Comparison of ENCODE assay signal across 9 mouse cellular contexts in the genomic region with DNA sequence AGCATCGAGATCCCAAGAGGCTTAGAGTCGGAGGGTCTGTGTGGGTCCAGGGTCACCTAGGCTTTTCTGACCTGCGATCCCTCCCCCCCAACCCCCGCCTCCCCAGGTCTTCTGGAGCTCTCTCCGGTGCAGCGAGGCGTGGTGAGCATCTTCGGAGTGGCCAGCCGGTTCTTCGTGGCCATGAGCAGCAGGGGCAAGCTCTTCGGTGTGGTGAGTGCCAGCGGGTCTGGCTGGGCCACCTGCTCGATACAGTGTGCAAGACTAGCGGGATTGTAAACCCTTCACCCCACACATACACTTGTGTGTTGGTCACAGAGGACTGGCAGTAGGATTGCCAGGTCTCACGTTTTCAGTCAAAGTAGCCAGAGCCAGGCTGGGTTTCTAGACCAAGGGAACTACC. TPM values are rescaled to one million over a fixed set of nuclear protein-coding genes. Genes with fewer than 3 reads are reported as not detected.
A peak's percentile ranks its signal among the peaks of the same experiment; 100 is the strongest.
DNase-seq lines count a peak whose midpoint lies in the region; ATAC-seq and TF ChIP-seq lines count a peak whose summit lies in the region.
"Had no signal": no experiment of that assay in that cellular context is flagged by ENCODE, and none has a peak within 500 bp of the region (broad histone marks: within the 10 kb centered on the region; RNA-seq: fewer than 3 reads in every experiment).

No protein-coding gene starts in this region.

- WGBS in heart, embryonic 13.5 days, result under 1% methylated on average over 15 of the region's 15 CpGs
- 2% methylated on average over 15 of the region's 15 CpGs for WGBS in forebrain, embryonic 15.5 days
- WGBS in midbrain, embryonic 11.5 days, result under 1% methylated on average over 15 of the region's 15 CpGs
- WGBS in liver, postnatal 0 days (ENCODE audit: insufficient replicate concordance), result 4% methylated on average over 15 of the region's 15 CpGs

- no peak overlapping the region for H3K9ac ChIP-seq in heart, embryonic 13.5 days
- H3K9ac ChIP-seq in forebrain, embryonic 15.5 days (replicated peaks), result no peak overlapping the region
- no peak overlapping the region for H3K9ac ChIP-seq in midbrain, embryonic 11.5 days (ENCODE audit: low read length)
- H3K9ac ChIP-seq in liver, postnatal 0 days (replicated peaks), result no peak overlapping the region

- peak overlapping the region; percentile 36; the same call in 1 of the 2 replicates for H3K4me3 ChIP-seq in heart, embryonic 13.5 days
- no peak overlapping the region for H3K4me3 ChIP-seq in forebrain, embryonic 15.5 days
- no peak overlapping the region for H3K4me3 ChIP-seq in midbrain, embryonic 11.5 days (ENCODE audit: low read depth, low read length)
- H3K4me3 ChIP-seq in liver, postnatal 0 days (ENCODE audit: low read depth, low read length), result no peak overlapping the region
- H3K4me3 ChIP-seq: layer of hippocampus, adult 2 months had no signal

- no peak for ATAC-seq in heart, embryonic 13.5 days (ENCODE audit: extremely low read depth, insufficient number of reproducible peaks, low FRiP score, low TSS enrichment)
- ATAC-seq in forebrain, embryonic 15.5 days (replicated peaks), result no peak
- ATAC-seq in midbrain, embryonic 11.5 days (ENCODE audit: low FRiP score), result no peak
- no peak for ATAC-seq in liver, postnatal 0 days
- no peak for ATAC-seq in CD4-positive, CD25-positive, alpha-beta regulatory T cell, adult 4 months

- DNase-seq in heart, postnatal 10 days, result no peak
- peak; percentile 7 for DNase-seq in cerebellum, adult 9-10 months
- DNase-seq in midbrain, embryonic 11.5 days (ENCODE audit: low spot score, missing footprints), result peak; percentile 89
- no peak for DNase-seq in liver, postnatal 0 days
- DNase-seq in right cerebral cortex, postnatal 36 days (ENCODE audit: low spot score in 2 of 2), result no peak

- H3K27ac ChIP-seq in heart, embryonic 13.5 days (replicated peaks), result no peak overlapping the region
- H3K27ac ChIP-seq in forebrain, embryonic 15.5 days (replicated peaks), result no peak overlapping the region
- H3K27ac ChIP-seq in midbrain, embryonic 11.5 days (ENCODE audit: low read depth, low read length), result no peak overlapping the region
- H3K27ac ChIP-seq in liver, postnatal 0 days (ENCODE audit: low read depth), result no peak overlapping the region
- H3K27ac ChIP-seq: layer of hippocampus, adult 2 months had no signal

- peaks cover 12% of the 10 kb centered on the region for H3K4me1 ChIP-seq in heart, embryonic 13.5 days
- peaks cover 14% of the 10 kb centered on the region for H3K4me1 ChIP-seq in forebrain, embryonic 15.5 days
- H3K4me1 ChIP-seq in midbrain, embryonic 11.5 days (ENCODE audit: control insufficient read depth, insufficient read depth, low read length), result peaks cover 10% of the 10 kb centered on the region
- no peaks in the 10 kb centered on the region for H3K4me1 ChIP-seq in liver, postnatal 0 days (ENCODE audit: insufficient read depth)

- H3K36me3 ChIP-seq in heart, embryonic 13.5 days, result no peaks in the 10 kb centered on the region
- no peaks in the 10 kb centered on the region for H3K36me3 ChIP-seq in forebrain, embryonic 15.5 days
- no peaks in the 10 kb centered on the region for H3K36me3 ChIP-seq in midbrain, embryonic 11.5 days (ENCODE audit: control insufficient read depth, insufficient read depth, low read length)
- no peaks in the 10 kb centered on the region for H3K36me3 ChIP-seq in liver, postnatal 0 days (replicated peaks; ENCODE audit: insufficient read depth, low read length)

- peak overlapping the region; percentile 56 for H3K4me2 ChIP-seq in heart, embryonic 13.5 days
- H3K4me2 ChIP-seq in forebrain, embryonic 15.5 days (replicated peaks), result peak overlapping the region; percentile 30; the same call in 1 of the 2 replicates
- peak overlapping the region; percentile 37; the same call in 1 of the 2 replicates for H3K4me2 ChIP-seq in midbrain, embryonic 11.5 days
- no peak overlapping the region for H3K4me2 ChIP-seq in liver, postnatal 0 days (ENCODE audit: low read depth, low read length)

- TF ChIP-seq EP300 in liver, postnatal 0 days (IDR thresholded peaks at IDR 0.05; ENCODE audit: low read depth), result no peak

- H3K9me3 ChIP-seq in heart, embryonic 13.5 days, result no peaks in the 10 kb centered on the region
- no peaks in the 10 kb centered on the region for H3K9me3 ChIP-seq in forebrain, embryonic 15.5 days
- H3K9me3 ChIP-seq in midbrain, embryonic 11.5 days (ENCODE audit: control insufficient read depth, low read length), result no peaks in the 10 kb centered on the region
- H3K9me3 ChIP-seq in liver, postnatal 0 days (ENCODE audit: low read length), result no peaks in the 10 kb centered on the region

- peaks cover 99% of the 10 kb centered on the region for H3K27me3 ChIP-seq in heart, embryonic 13.5 days (replicated peaks)
- H3K27me3 ChIP-seq in forebrain, embryonic 15.5 days, result peaks cover 67% of the 10 kb centered on the region
- H3K27me3 ChIP-seq in midbrain, embryonic 11.5 days (ENCODE audit: control insufficient read depth, insufficient read depth, low read length), result peaks cover 64% of the 10 kb centered on the region
- H3K27me3 ChIP-seq in liver, postnatal 0 days (ENCODE audit: insufficient read depth, low read length), result peaks cover 73% of the 10 kb centered on the region

- no peak for TF ChIP-seq CTCF in liver, postnatal 0 days (IDR thresholded peaks at IDR 0.05; ENCODE audit: low read depth)

- intact Hi-C loops in heart, postnatal 10 days (cut with DNase I), result no loop called here

RNA-seq across cellular contexts. Expression of gene Fgf4, which starts 15.0 kb away (rescaled TPM):
- polyA plus RNA-seq in heart, embryonic 13.5 days (2015; fragmentation: Nextera tagmentation; extraction: Ambion mirVana), result 0.08 TPM in 1 of 2 replicates, not detected in the other
- not detected for total RNA-seq in heart, postnatal 10 days (2021)
- not detected in 2 replicates for polyA plus RNA-seq in forebrain, embryonic 15.5 days (2015; fragmentation: Nextera tagmentation; extraction: Ambion mirVana)
- not detected in 2 replicates for polyA plus RNA-seq in midbrain, embryonic 11.5 days (2014; fragmentation: Nextera tagmentation; extraction: Ambion mirVana)
- not detected in 2 replicates for polyA plus RNA-seq in liver, postnatal 0 days (2015; fragmentation: Nextera tagmentation; extraction: Ambion mirVana)
- polyA plus RNA-seq in CD4-positive, CD25-positive, alpha-beta regulatory T cell, adult 4 months (2017; shearing (Covaris generic)), result under 1 TPM in 1 of 2 experiments, not detected in 1; 0.11 TPM
- total RNA-seq: layer of hippocampus, adult 2 months had no signal

RNA-seq across cellular contexts. Expression of gene Fgf3, which starts 24.2 kb away (rescaled TPM):
- polyA plus RNA-seq in heart, embryonic 13.5 days (2015; fragmentation: Nextera tagmentation; extraction: Ambion mirVana), result 0.18 and 0.20 TPM in 2 replicates
- total RNA-seq in heart, postnatal 10 days (2021), result not detected
- 2.5 and 2.7 TPM in 2 replicates for polyA plus RNA-seq in forebrain, embryonic 15.5 days (2015; fragmentation: Nextera tagmentation; extraction: Ambion mirVana)
- polyA plus RNA-seq in midbrain, embryonic 11.5 days (2014; fragmentation: Nextera tagmentation; extraction: Ambion mirVana), result 1.1 TPM in 2 replicates
- not detected in 2 replicates for polyA plus RNA-seq in liver, postnatal 0 days (2015; fragmentation: Nextera tagmentation; extraction: Ambion mirVana)
- polyA plus RNA-seq in CD4-positive, CD25-positive, alpha-beta regulatory T cell, adult 4 months (2017; shearing (Covaris generic)), result not detected

RNA-seq across cellular contexts. Expression of gene Fgf15, which starts 34.2 kb away (rescaled TPM):
- polyA plus RNA-seq in heart, embryonic 13.5 days (2015; fragmentation: Nextera tagmentation; extraction: Ambion mirVana), result 0.11 TPM in 1 of 2 replicates, not detected in the other
- total RNA-seq in heart, postnatal 10 days (2021), result not detected
- 20.0 and 20.8 TPM in 2 replicates for polyA plus RNA-seq in forebrain, embryonic 15.5 days (2015; fragmentation: Nextera tagmentation; extraction: Ambion mirVana)
- polyA plus RNA-seq in midbrain, embryonic 11.5 days (2014; fragmentation: Nextera tagmentation; extraction: Ambion mirVana), result 89.0 and 104 TPM in 2 replicates
- polyA plus RNA-seq in liver, postnatal 0 days (2015; fragmentation: Nextera tagmentation; extraction: Ambion mirVana), result not detected in 2 replicates
- not detected for polyA plus RNA-seq in CD4-positive, CD25-positive, alpha-beta regulatory T cell, adult 4 months (2017; shearing (Covaris generic))
- total RNA-seq: layer of hippocampus, adult 2 months had no signal

RNA-seq across cellular contexts. Expression of gene LTO1, which starts 52.8 kb away (rescaled TPM):
- 19.7 and 21.3 TPM in 2 replicates for polyA plus RNA-seq in heart, embryonic 13.5 days (2015; fragmentation: Nextera tagmentation; extraction: Ambion mirVana)
- total RNA-seq in heart, postnatal 10 days (2021), result 10 to 100 TPM; 13.6 to 16.2 TPM
- 36.3 and 39.3 TPM in 2 replicates for polyA plus RNA-seq in forebrain, embryonic 15.5 days (2015; fragmentation: Nextera tagmentation; extraction: Ambion mirVana)
- 28.0 TPM in 2 replicates for polyA plus RNA-seq in midbrain, embryonic 11.5 days (2014; fragmentation: Nextera tagmentation; extraction: Ambion mirVana)
- 6.3 and 7.0 TPM in 2 replicates for polyA plus RNA-seq in liver, postnatal 0 days (2015; fragmentation: Nextera tagmentation; extraction: Ambion mirVana)
- 10 to 100 TPM; 39.4 to 48.0 TPM for polyA plus RNA-seq in CD4-positive, CD25-positive, alpha-beta regulatory T cell, adult 4 months (2017; shearing (Covaris generic))

Comparison
In these comparisons a context has a peak if more than half of its experiments do, and no peak if none do; other contexts are left out.
1. DNase-seq: peak in cerebellum, adult 9-10 months (single experiment) and midbrain, embryonic 11.5 days (single experiment); none in heart, postnatal 10 days (0 of 2), liver, postnatal 0 days (single experiment) and right cerebral cortex, postnatal 36 days (0 of 2).
2. RNA of gene Fgf15, which starts 34.2 kb away (polyA plus RNA-seq): 89.0 to 104 TPM in midbrain, embryonic 11.5 days and 20.0 to 20.8 TPM in forebrain, embryonic 15.5 days; 0.11 TPM in heart, embryonic 13.5 days, not detected in liver, postnatal 0 days and not detected in CD4-positive, CD25-positive, alpha-beta regulatory T cell, adult 4 months; every median in the first group is over 10 times any median in the second.